Mouse (Mus musculus): Measurements from ENCODE around the gene Tigd3. TPM values are rescaled to one million over a fixed set of nuclear protein-coding genes. Genes with fewer than 3 reads are reported as not detected.
A peak's percentile ranks its signal among the peaks of the same experiment; 100 is the strongest.

The Tigd3 gene
- polyA plus RNA-seq, 1 experiment, result 1.0 TPM

- no peak overlapping the region for H3K4me3 ChIP-seq (ENCODE audit: insufficient read depth, poor library complexity, severe bottlenecking)
- TF ChIP-seq CEBPB (IDR thresholded peaks at IDR 0.05; ENCODE audit: low read depth), result no peak
- TF ChIP-seq MYOD1 (IDR thresholded peaks at IDR 0.05; ENCODE audit: control insufficient read depth, insufficient read length, low read depth), result no peak
- TF ChIP-seq MYOG (IDR thresholded peaks at IDR 0.05; ENCODE audit: control insufficient read depth, extremely low read depth, insufficient read length), result no peak
- TF ChIP-seq USF1 (IDR thresholded peaks at IDR 0.05; ENCODE audit: low read depth), result no peak
- no peak for TF ChIP-seq CTCF (IDR thresholded peaks at IDR 0.05; ENCODE audit: control insufficient read depth, insufficient read depth, insufficient read length)
- TF ChIP-seq MAX (IDR thresholded peaks at IDR 0.05), result no peak
- TF ChIP-seq FOSL1 (IDR thresholded peaks at IDR 0.05; ENCODE audit: insufficient read depth, low read length, poor library complexity, severe bottlenecking), result no peak
- H3K36me3 ChIP-seq (ENCODE audit: control insufficient read depth, insufficient read depth), result no peaks in the 10 kb centered on the region
- H3K27me3 ChIP-seq (ENCODE audit: control insufficient read depth, insufficient read depth, insufficient read length), result no peaks in the 10 kb centered on the region
- H3ac ChIP-seq (ENCODE audit: control insufficient read depth, insufficient read length, low read depth), result no peak overlapping the region
- peaks cover 4% of the 10 kb centered on the region for H3K79me3 ChIP-seq (ENCODE audit: low read depth)
- H3K79me2 ChIP-seq (ENCODE audit: control insufficient read depth, insufficient read depth), result peaks cover 24% of the 10 kb centered on the region
Measured at GRCm38 (mm10) chr19:5878916-5879315, 15.0 kb downstream of the Tigd3 start.

- peaks cover 29% of the 10 kb centered on the region for H3K79me2 ChIP-seq (ENCODE audit: control insufficient read depth, insufficient read depth)
- peak overlapping the region; percentile 49 for H3ac ChIP-seq (ENCODE audit: control insufficient read depth, insufficient read length, low read depth)
- H3K4me3 ChIP-seq (ENCODE audit: insufficient read depth, poor library complexity, severe bottlenecking), result no peak overlapping the region
- H3K36me3 ChIP-seq (ENCODE audit: control insufficient read depth, insufficient read depth), result no peaks in the 10 kb centered on the region
- H3K27me3 ChIP-seq (ENCODE audit: control insufficient read depth, insufficient read depth, insufficient read length), result no peaks in the 10 kb centered on the region
- no peak for TF ChIP-seq CEBPB (IDR thresholded peaks at IDR 0.05; ENCODE audit: low read depth)
- no peak for TF ChIP-seq CTCF (IDR thresholded peaks at IDR 0.05; ENCODE audit: control insufficient read depth, insufficient read depth, insufficient read length)
- no peak for TF ChIP-seq FOSL1 (IDR thresholded peaks at IDR 0.05; ENCODE audit: insufficient read depth, low read length, poor library complexity, severe bottlenecking)
- no peak for TF ChIP-seq MYOD1 (IDR thresholded peaks at IDR 0.05; ENCODE audit: control insufficient read depth, insufficient read length, low read depth)
- TF ChIP-seq MYOG (IDR thresholded peaks at IDR 0.05; ENCODE audit: control insufficient read depth, extremely low read depth, insufficient read length), result no peak
- TF ChIP-seq USF1 (IDR thresholded peaks at IDR 0.05; ENCODE audit: low read depth), result no peak
- no peak for TF ChIP-seq MAX (IDR thresholded peaks at IDR 0.05)
- peaks cover 9% of the 10 kb centered on the region for H3K79me3 ChIP-seq (ENCODE audit: low read depth)
Measured at GRCm38 (mm10) chr19:5878362-5878722, 15.6 kb downstream of the Tigd3 start.

- H3K27me3 ChIP-seq (ENCODE audit: control insufficient read depth, insufficient read depth, insufficient read length), result no peaks in the 10 kb centered on the region
- H3K79me2 ChIP-seq (ENCODE audit: control insufficient read depth, insufficient read depth), result peaks cover 35% of the 10 kb centered on the region
- H3ac ChIP-seq (ENCODE audit: control insufficient read depth, insufficient read length, low read depth), result peak within 1 kb of the TSS; percentile 50
- H3K4me3 ChIP-seq (ENCODE audit: insufficient read depth, poor library complexity, severe bottlenecking), result peak within 1 kb of the TSS; percentile 7
- peaks cover 9% of the 10 kb centered on the region for H3K79me3 ChIP-seq (ENCODE audit: low read depth)
- no peak for TF ChIP-seq USF1 (IDR thresholded peaks at IDR 0.05; ENCODE audit: low read depth)
- no peak for TF ChIP-seq CEBPB (IDR thresholded peaks at IDR 0.05; ENCODE audit: low read depth)
- TF ChIP-seq FOSL1 (IDR thresholded peaks at IDR 0.05; ENCODE audit: insufficient read depth, low read length, poor library complexity, severe bottlenecking), result peak; percentile 59
- TF ChIP-seq MYOD1 (IDR thresholded peaks at IDR 0.05; ENCODE audit: control insufficient read depth, insufficient read length, low read depth), result no peak
- TF ChIP-seq MAX (IDR thresholded peaks at IDR 0.05), result peak; percentile 50
- no peak for TF ChIP-seq MYOG (IDR thresholded peaks at IDR 0.05; ENCODE audit: control insufficient read depth, extremely low read depth, insufficient read length)
- peak; percentile 91 for TF ChIP-seq CTCF (IDR thresholded peaks at IDR 0.05; ENCODE audit: control insufficient read depth, insufficient read depth, insufficient read length)
- H3K36me3 ChIP-seq (ENCODE audit: control insufficient read depth, insufficient read depth), result no peaks in the 10 kb centered on the region
Measured at GRCm38 (mm10) chr19:5877618-5878361, 16.2 kb downstream of the Tigd3 start, which contains the start of gene Slc25a45. Slc25a45 (plus strand) TSS chr19:5877808.

GRCm38 (mm10) chr19:5874969-5875480 is 18.9 kb downstream of the Tigd3 start, which contains the start of gene Frmd8:
Frmd8 (minus strand) TSS chr19:5875274.
- Histone ChIP-seq H3K4me3 (ENCODE audit: insufficient read depth, poor library complexity, severe bottlenecking) (peak within 1 kb of the TSS; percentile 66), H3K79me2 (ENCODE audit: control insufficient read depth, insufficient read depth) (peaks cover 44% of the 10 kb centered on the region), H3K27me3 (ENCODE audit: control insufficient read depth, insufficient read depth, insufficient read length) (no peaks in the 10 kb centered on the region), H3K36me3 (ENCODE audit: control insufficient read depth, insufficient read depth) (peaks cover 16% of the 10 kb centered on the region), H3K79me3 (ENCODE audit: low read depth) (peaks cover 9% of the 10 kb centered on the region), H3ac (ENCODE audit: control insufficient read depth, insufficient read length, low read depth) (peak within 1 kb of the TSS; percentile 76)
- TF ChIP-seq MYOG (IDR thresholded peaks at IDR 0.05; ENCODE audit: control insufficient read depth, extremely low read depth, insufficient read length) (no peak), FOSL1 (IDR thresholded peaks at IDR 0.05; ENCODE audit: insufficient read depth, low read length, poor library complexity, severe bottlenecking) (no peak)

- H3K79me2 ChIP-seq (ENCODE audit: control insufficient read depth, insufficient read depth), result peaks cover 44% of the 10 kb centered on the region
- peak overlapping the region; percentile 76 for H3ac ChIP-seq (ENCODE audit: control insufficient read depth, insufficient read length, low read depth)
- TF ChIP-seq USF1 (IDR thresholded peaks at IDR 0.05; ENCODE audit: low read depth) (no peak), MYOD1 (IDR thresholded peaks at IDR 0.05; ENCODE audit: control insufficient read depth, insufficient read length, low read depth) (no peak), CEBPB (IDR thresholded peaks at IDR 0.05; ENCODE audit: low read depth) (no peak), CTCF (IDR thresholded peaks at IDR 0.05; ENCODE audit: control insufficient read depth, insufficient read depth, insufficient read length) (no peak), MAX (IDR thresholded peaks at IDR 0.05) (no peak), FOSL1 (IDR thresholded peaks at IDR 0.05; ENCODE audit: insufficient read depth, low read length, poor library complexity, severe bottlenecking) (no peak), MYOG (IDR thresholded peaks at IDR 0.05; ENCODE audit: control insufficient read depth, extremely low read depth, insufficient read length) (no peak)
- H3K4me3 ChIP-seq (ENCODE audit: insufficient read depth, poor library complexity, severe bottlenecking), result peak overlapping the region; percentile 66
- peaks cover 9% of the 10 kb centered on the region for H3K79me3 ChIP-seq (ENCODE audit: low read depth)
- no peaks in the 10 kb centered on the region for H3K27me3 ChIP-seq (ENCODE audit: control insufficient read depth, insufficient read depth, insufficient read length)
- peaks cover 18% of the 10 kb centered on the region for H3K36me3 ChIP-seq (ENCODE audit: control insufficient read depth, insufficient read depth)
Measured at GRCm38 (mm10) chr19:5874391-5874968, 19.5 kb downstream of the Tigd3 start.

Data from C2C12 (cell line).